Mouse (Mus musculus): ENCODE measurements around the gene Ankrd13c. TPM values are rescaled to one million over a fixed set of nuclear protein-coding genes. Genes with fewer than 3 reads are reported as not detected.
A peak's percentile ranks its signal among the peaks of the same experiment; 100 is the strongest.

Ankrd13c gene
- polyA plus RNA-seq, 1 experiment: 13.4 TPM

- H3K27me3 ChIP-seq (replicated peaks): no peaks in the 10 kb centered on the region
- peaks cover 9% of the 10 kb centered on the region for H3K4me1 ChIP-seq
- no peaks in the 10 kb centered on the region for H3K9me3 ChIP-seq
- TF ChIP-seq FLI1 (IDR thresholded peaks at IDR 0.05; ENCODE audit: low read length): no peak
- TF ChIP-seq GATA1 (IDR thresholded peaks at IDR 0.05; ENCODE audit: borderline replicate concordance, low read length): no peak
- H3K4me3 ChIP-seq (replicated peaks): no peak overlapping the region
- H3K36me3 ChIP-seq (replicated peaks; ENCODE audit: low read length): peaks cover 76% of the 10 kb centered on the region
Observed at GRCm38 (mm10) chr3:157998742-157999369, 51.8 kb downstream of the Ankrd13c start.

GRCm38 (mm10) chr3:158008647-158009046, 61.6 kb downstream of the Ankrd13c start:
- TF ChIP-seq GATA1 (IDR thresholded peaks at IDR 0.05; ENCODE audit: borderline replicate concordance, low read length) (no peak), FLI1 (IDR thresholded peaks at IDR 0.05; ENCODE audit: low read length) (no peak)
- Histone ChIP-seq H3K27me3 (replicated peaks) (no peaks in the 10 kb centered on the region), H3K9me3 (no peaks in the 10 kb centered on the region), H3K4me1 (no peaks in the 10 kb centered on the region), H3K36me3 (replicated peaks; ENCODE audit: low read length) (peaks cover 90% of the 10 kb centered on the region), H3K4me3 (replicated peaks) (no peak overlapping the region)

GRCm38 (mm10) chr3:158009762-158010320, 62.8 kb downstream of the Ankrd13c start:
- H3K9me3 ChIP-seq: no peaks in the 10 kb centered on the region
- no peaks in the 10 kb centered on the region for H3K4me1 ChIP-seq
- H3K36me3 ChIP-seq (replicated peaks; ENCODE audit: low read length): peaks cover 88% of the 10 kb centered on the region
- TF ChIP-seq FLI1 (IDR thresholded peaks at IDR 0.05; ENCODE audit: low read length): no peak
- TF ChIP-seq GATA1 (IDR thresholded peaks at IDR 0.05; ENCODE audit: borderline replicate concordance, low read length): no peak
- no peaks in the 10 kb centered on the region for H3K27me3 ChIP-seq (replicated peaks)
- H3K4me3 ChIP-seq (replicated peaks): no peak overlapping the region

GRCm38 (mm10) chr3:158031371-158031925, 84.4 kb downstream of the Ankrd13c start:
- TF ChIP-seq FLI1 (IDR thresholded peaks at IDR 0.05; ENCODE audit: low read length): no peak
- TF ChIP-seq GATA1 (IDR thresholded peaks at IDR 0.05; ENCODE audit: borderline replicate concordance, low read length): no peak
- Histone ChIP-seq H3K4me1 (peaks cover 40% of the 10 kb centered on the region), H3K27me3 (replicated peaks) (no peaks in the 10 kb centered on the region), H3K36me3 (replicated peaks; ENCODE audit: low read length) (peaks cover 23% of the 10 kb centered on the region), H3K4me3 (replicated peaks) (peak overlapping the region; percentile 98), H3K9me3 (no peaks in the 10 kb centered on the region)

- Histone ChIP-seq H3K27me3 (replicated peaks) (no peaks in the 10 kb centered on the region), H3K4me1 (peaks cover 40% of the 10 kb centered on the region), H3K9me3 (no peaks in the 10 kb centered on the region), H3K4me3 (replicated peaks) (peak overlapping the region; percentile 98), H3K36me3 (replicated peaks; ENCODE audit: low read length) (peaks cover 16% of the 10 kb centered on the region)
- no peak for TF ChIP-seq GATA1 (IDR thresholded peaks at IDR 0.05; ENCODE audit: borderline replicate concordance, low read length)
- no peak for TF ChIP-seq FLI1 (IDR thresholded peaks at IDR 0.05; ENCODE audit: low read length)
Observed at GRCm38 (mm10) chr3:158032106-158032505, 85.1 kb downstream of the Ankrd13c start.

- no peak for TF ChIP-seq FLI1 (IDR thresholded peaks at IDR 0.05; ENCODE audit: low read length)
- TF ChIP-seq GATA1 (IDR thresholded peaks at IDR 0.05; ENCODE audit: borderline replicate concordance, low read length): no peak
- Histone ChIP-seq H3K4me3 (replicated peaks) (peak overlapping the region; percentile 100), H3K36me3 (replicated peaks; ENCODE audit: low read length) (peaks cover 2% of the 10 kb centered on the region), H3K4me1 (peaks cover 43% of the 10 kb centered on the region), H3K27me3 (replicated peaks) (no peaks in the 10 kb centered on the region), H3K9me3 (no peaks in the 10 kb centered on the region)
Observed at GRCm38 (mm10) chr3:158035866-158036265, 88.8 kb downstream of the Ankrd13c start.

GRCm38 (mm10) chr3:158036329-158036988, 89.4 kb downstream of the Ankrd13c start, which contains the start of the genes Srsf11 and Lrrc40:
Srsf11 (minus strand) TSS chr3:158036639.
Lrrc40 (plus strand) TSS chr3:158036662.
- H3K4me3 ChIP-seq (replicated peaks): peak within 1 kb of the TSS; percentile 100

GRCm38 (mm10) chr3:158038106-158038505, 91.1 kb downstream of the Ankrd13c start:
- Histone ChIP-seq H3K36me3 (replicated peaks; ENCODE audit: low read length) (peaks cover 5% of the 10 kb centered on the region), H3K27me3 (replicated peaks) (no peaks in the 10 kb centered on the region), H3K4me1 (peaks cover 38% of the 10 kb centered on the region; the same call in 1 of the 2 replicates), H3K9me3 (no peaks in the 10 kb centered on the region), H3K4me3 (replicated peaks) (no peak overlapping the region)
- TF ChIP-seq GATA1 (IDR thresholded peaks at IDR 0.05; ENCODE audit: borderline replicate concordance, low read length): no peak
- TF ChIP-seq FLI1 (IDR thresholded peaks at IDR 0.05; ENCODE audit: low read length): no peak

More at GRCm38 (mm10) chr3:158036329-158036988, 89.4 kb downstream of the Ankrd13c start, which contains the start of the genes Srsf11 and Lrrc40:
- no peaks in the 10 kb centered on the region for H3K27me3 ChIP-seq (replicated peaks)
- peaks cover 43% of the 10 kb centered on the region for H3K4me1 ChIP-seq
- H3K36me3 ChIP-seq (replicated peaks; ENCODE audit: low read length): peaks cover 2% of the 10 kb centered on the region
- no peaks in the 10 kb centered on the region for H3K9me3 ChIP-seq
- TF ChIP-seq GATA1 (IDR thresholded peaks at IDR 0.05; ENCODE audit: borderline replicate concordance, low read length) (no peak), FLI1 (IDR thresholded peaks at IDR 0.05; ENCODE audit: low read length) (peak; percentile 79; the same call in 1 of the 2 replicates)

- Histone ChIP-seq H3K4me1 (peaks cover 21% of the 10 kb centered on the region; the same call in 1 of the 2 replicates), H3K4me3 (replicated peaks) (no peak overlapping the region), H3K27me3 (replicated peaks) (no peaks in the 10 kb centered on the region), H3K36me3 (replicated peaks; ENCODE audit: low read length) (peaks cover 11% of the 10 kb centered on the region), H3K9me3 (no peaks in the 10 kb centered on the region)
- TF ChIP-seq FLI1 (IDR thresholded peaks at IDR 0.05; ENCODE audit: low read length): no peak
- TF ChIP-seq GATA1 (IDR thresholded peaks at IDR 0.05; ENCODE audit: borderline replicate concordance, low read length): no peak
Observed at GRCm38 (mm10) chr3:158040755-158041154, 93.7 kb downstream of the Ankrd13c start.

Measured in megakaryocyte, embryonic 14.5 days (primary cell).